Mouse (Mus musculus): Measurements from ENCODE around the gene Rbms3.

The Rbms3 gene

DNA sequence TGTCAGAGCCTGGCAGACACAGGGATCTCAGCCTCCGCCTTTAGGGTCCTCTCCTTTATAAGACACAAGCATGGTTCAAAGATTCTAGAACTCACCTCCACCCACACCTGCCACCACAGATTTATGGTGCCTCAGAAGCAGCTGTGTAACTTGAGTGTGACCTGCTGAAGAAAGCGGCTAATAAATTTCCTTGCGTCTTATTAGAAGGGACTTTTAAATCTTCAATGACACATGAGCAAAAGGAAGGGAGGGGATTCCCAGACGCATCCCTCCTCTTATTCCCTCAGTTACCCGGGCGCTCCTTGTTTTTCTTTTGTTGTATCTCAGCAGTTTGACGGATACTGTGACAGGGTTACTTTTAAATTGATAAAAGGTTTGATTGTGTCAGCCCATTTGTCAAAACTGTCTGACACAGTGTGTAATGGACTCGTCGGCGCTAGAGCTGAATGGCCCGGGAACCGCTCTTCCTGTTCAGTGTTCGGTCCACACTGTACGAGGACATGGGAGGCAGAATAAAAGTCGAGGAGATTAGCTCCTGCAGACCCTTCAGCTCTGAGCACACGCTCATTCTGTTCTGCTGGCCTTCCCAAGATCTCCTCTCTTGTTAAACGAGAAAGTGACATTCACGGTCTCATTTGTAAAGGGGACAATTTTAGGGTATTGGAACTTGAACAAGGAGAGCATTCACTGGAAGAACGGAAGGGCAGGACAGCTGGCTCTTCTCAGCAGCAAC is 527.3 kb downstream of the Rbms3 start:
- DNase-seq (ENCODE audit: low read depth, low spot score): no peak

DNA sequence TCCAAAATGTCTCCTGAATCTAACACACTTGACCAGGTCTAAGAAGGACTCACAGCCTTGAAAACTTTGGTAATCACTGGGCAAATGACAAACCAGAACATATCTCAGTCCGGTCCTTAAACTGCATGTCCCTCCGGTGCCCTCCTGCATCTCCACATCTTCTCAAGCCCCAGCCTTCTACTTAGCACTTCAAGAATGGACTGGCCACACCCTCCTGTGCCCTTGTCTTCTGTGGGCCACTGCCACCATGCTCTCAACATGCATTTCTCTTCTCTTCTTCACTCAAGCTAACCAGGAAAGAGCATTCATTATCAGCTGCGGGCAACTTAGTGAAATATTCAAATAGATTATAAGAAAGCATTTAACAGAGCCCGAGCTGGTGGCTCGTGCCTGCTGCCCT is 529.5 kb downstream of the Rbms3 start:
- DNase-seq (ENCODE audit: low read depth, low spot score): no peak

GRCm38 (mm10) chr9:117093551-117093950 is 536.2 kb downstream of the Rbms3 start:
- DNase-seq (ENCODE audit: low read depth, low spot score): no peak

DNA sequence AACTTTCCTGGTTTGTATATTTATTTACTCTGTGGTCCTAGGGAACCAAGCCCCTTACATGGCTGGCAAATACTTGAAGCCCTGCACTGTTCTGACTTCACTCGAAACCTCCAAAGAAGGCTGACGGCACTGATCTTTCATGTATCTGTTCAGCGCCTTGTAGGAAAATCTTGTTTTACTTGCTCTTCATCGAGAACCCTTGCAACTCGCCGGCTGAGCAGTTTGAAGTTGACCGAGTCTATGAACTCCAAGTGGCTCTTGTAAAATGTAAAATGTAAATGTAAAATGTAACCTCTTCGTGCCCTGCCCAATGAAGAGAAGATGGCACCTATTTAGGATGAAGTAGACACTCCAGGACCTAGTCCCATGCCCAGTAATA is 537.5 kb downstream of the Rbms3 start:
- DNase-seq (ENCODE audit: low read depth, low spot score): no peak

DNA sequence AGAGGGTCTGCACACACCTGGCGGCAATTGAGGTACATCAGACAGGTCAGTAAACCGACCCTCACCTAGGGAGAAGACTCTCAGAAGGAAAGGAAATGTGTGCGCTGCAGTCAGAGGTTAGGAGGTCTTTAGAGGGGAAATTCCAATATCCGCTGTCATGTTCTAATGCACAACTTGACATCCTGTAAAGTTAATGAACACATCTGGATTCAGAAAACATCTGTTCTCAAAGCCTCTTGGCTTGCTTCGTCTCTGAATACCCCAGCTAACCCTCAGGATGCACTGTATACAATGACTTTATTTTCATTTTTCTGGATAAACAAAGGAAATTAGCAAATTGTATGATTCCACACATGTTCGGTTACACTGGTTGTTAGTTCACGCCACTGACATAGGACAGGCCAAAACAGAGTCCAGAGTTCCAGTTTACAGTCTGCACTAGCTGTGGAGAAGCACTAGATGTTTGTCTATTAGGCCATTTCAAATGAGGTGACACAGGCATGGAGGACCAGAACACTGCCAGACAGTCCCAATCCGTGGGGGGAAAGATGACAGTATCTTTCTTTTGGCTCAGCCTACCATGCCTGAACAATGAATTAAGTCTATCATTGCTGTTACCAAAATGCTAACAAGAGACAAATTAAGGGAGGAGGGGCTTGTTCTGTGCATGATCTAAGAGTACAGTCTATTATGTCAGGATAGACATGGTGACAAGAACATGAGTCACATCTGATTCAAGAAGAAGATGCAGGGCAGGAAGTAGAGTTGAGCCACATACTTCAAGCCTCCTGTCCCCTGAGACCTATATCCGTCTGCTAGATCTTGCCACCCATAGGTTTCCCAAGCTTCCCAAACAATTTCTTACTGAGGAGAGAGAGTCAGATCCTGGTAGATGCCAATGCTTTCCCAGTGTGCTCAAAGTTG is 538.2 kb downstream of the Rbms3 start:
- no peak for DNase-seq (ENCODE audit: low read depth, low spot score)

GRCm38 (mm10) chr9:117089409-117090147 is 540.1 kb downstream of the Rbms3 start:
- DNase-seq (ENCODE audit: low read depth, low spot score): no peak

- no peak for DNase-seq (ENCODE audit: low read depth, low spot score)
Observed at GRCm38 (mm10) chr9:117088309-117088708, 541.4 kb downstream of the Rbms3 start.

DNA sequence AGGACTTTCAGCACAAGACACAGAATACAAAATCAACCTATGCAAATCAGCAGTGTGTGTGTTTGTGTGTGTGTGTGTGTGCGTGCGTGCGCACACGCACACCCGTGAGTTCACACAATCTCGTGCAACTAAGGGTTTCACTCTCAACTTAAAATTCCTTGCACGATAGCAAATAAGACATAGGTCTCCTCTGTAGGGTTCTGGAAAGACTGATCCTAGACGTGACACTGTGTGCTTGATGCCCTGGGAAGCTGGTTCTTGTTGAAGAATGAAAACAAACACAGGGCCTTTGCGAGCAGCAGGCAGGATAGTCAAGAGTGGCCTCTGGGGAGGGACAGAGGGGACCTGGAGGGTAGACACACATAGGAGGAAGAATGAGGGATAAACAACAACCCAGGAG is 544.0 kb downstream of the Rbms3 start:
- DNase-seq (ENCODE audit: low read depth, low spot score): no peak

GRCm38 (mm10) chr9:117084471-117084870 is 545.2 kb downstream of the Rbms3 start:
- no peak for DNase-seq (ENCODE audit: low read depth, low spot score)

DNA sequence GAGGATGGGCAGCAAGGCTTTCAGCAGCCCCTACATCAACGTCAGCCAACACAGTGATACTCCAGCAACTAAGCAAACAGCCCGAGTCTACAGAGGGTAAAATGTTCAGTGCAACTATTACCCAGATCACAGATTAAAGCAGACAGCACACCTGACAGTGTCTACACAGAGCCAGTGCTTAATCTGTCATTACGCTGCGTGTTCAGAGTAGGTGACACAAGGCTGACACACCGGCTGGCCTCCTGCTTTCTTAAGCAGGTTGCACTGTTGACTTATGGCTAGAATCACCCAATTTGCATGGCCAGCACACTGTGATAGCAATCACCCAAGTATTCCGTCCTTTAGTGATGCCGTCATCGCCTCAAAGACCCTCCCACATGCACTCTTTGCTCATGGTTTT is 550.2 kb downstream of the Rbms3 start:
- DNase-seq (ENCODE audit: low read depth, low spot score): no peak

- DNase-seq (ENCODE audit: low read depth, low spot score): no peak
Observed at GRCm38 (mm10) chr9:117077548-117077947, 552.2 kb downstream of the Rbms3 start.

DNA sequence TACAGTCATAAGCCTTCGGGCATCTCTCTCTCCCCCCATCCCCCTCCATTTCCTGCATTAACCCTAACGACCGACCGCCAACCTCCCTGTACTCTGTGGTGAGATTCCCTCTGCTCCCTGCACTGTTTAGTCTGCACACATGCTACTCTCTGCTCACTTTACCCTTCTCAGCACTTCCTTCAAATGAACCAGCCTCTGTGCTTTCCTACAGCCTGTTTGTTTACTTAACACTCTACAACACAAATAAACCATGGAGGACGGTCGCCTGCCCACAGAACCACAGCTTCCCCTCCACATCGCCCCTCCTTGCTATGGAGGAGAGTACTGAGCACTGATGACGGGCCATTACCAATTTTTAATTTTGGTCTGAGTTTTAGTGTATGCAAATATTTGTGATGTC is 552.9 kb downstream of the Rbms3 start:
- DNase-seq (ENCODE audit: low read depth, low spot score): no peak

GRCm38 (mm10) chr9:117072433-117073099 is 557.1 kb downstream of the Rbms3 start:
- DNase-seq (ENCODE audit: low read depth, low spot score): peak; percentile 11

DNA sequence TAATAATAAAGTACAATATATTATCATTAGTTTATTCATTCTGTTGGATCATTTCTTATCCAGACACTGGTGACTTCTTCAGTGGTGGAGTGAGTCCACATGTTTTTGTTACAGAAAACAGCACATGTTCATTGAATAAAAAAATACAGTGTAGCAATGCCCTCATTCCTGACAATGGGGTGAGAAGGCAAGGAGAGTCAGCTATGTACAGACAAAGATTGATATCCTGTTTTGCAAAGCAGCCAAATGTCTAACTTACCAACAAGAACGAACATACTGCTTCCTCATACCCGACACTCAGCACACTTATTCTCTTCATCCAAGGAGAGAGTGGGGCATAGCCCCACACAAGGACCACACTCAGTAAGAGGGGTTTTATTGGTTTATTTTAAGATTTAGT is 559.1 kb downstream of the Rbms3 start:
- no peak for DNase-seq (ENCODE audit: low read depth, low spot score)

GRCm38 (mm10) chr9:117069232-117069631 is 560.5 kb downstream of the Rbms3 start:
- no peak for DNase-seq (ENCODE audit: low read depth, low spot score)

- no peak for DNase-seq (ENCODE audit: low read depth, low spot score)
Observed at GRCm38 (mm10) chr9:117067703-117068419, 561.9 kb downstream of the Rbms3 start.

DNA sequence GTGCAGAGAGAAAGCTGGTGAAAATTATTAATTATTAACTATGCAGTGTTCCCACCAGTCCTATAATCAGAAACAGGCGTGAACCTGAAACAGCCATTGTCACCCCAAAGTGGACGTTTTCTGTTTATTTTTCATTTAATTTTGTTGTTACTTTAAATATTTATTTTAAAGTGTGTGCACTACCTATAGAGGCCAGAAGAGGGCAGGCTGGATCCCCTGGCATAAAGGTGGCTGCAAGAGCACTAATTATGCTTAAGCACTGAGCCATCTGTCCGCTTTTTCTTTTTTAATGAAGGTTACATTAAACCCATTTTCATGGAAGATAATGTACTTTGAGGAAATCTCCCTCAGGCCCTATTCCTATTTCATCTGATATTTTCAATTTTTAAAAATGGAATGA is 563.2 kb downstream of the Rbms3 start:
- DNase-seq (ENCODE audit: low read depth, low spot score): no peak

GRCm38 (mm10) chr9:117065601-117066000 is 564.1 kb downstream of the Rbms3 start:
- DNase-seq (ENCODE audit: low read depth, low spot score): no peak

DNA sequence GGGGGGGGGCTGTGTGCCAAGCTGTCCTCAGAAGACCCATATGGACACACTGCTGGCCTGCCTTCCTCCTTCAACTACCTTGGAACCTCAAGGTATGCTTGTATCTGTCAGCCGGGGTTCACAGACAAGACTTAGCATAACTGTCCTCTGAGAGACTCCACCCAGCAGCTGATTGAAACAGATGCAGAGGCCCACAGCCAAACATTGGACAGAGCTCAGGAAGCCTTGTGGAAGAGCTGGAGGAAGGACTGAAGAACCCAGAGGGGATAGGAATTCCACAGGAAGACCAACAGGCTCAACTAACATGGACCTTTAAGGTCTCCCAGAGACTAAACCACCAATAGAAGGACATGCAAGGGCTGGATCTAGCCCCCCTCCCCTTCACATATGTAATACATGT is 570.1 kb downstream of the Rbms3 start:
- no peak for DNase-seq (ENCODE audit: low read depth, low spot score)

DNA sequence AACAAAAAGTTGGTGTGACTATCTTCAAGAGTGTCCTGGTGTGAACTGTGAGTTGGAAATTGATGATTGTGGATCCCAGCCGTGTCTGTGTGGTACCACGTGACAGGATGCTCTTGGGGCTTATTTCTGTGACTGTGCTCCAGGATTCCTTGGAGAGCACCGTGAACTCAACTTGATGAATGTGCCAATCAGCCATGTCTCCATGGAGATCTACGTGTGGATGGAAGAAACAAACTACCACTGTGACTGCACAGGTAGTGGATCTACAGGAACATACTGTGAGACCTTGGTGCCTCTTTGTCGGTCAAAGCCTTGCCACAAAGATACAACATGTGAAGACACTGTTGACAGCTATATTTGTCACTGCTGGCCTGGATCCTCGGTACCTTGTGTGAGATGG is 570.6 kb downstream of the Rbms3 start:
- DNase-seq (ENCODE audit: low read depth, low spot score): no peak

GRCm38 (mm10) chr9:117051935-117052334 is 577.8 kb downstream of the Rbms3 start:
- no peak for DNase-seq (ENCODE audit: low read depth, low spot score)
